Mouse (Mus musculus) thymus, adult 2 months (tissue): Measurements from ENCODE around the gene Cyp2c68. TPM values are rescaled to one million over a fixed set of nuclear protein-coding genes. Genes with fewer than 3 reads are reported as not detected.
"Not testable (repeated sequence)": the region's sequence is repeated elsewhere in the genome, so short reads cannot be mapped to it uniquely, and the experiment has no call there.

Source experiments
- DNase-seq: peaks from one replicate; pipeline ENCODE4 v3.0.0; 2021
- H3K27ac ChIP-seq: fragments of 200-500 bp; 2 replicates; pipeline ENCODE4 v1.5.1; 2012; ENCODE audit warnings: low read length, control low read depth; ENCODE audit not compliant: control insufficient read depth, insufficient read depth
- H3K27me3 ChIP-seq: fragments of 200-500 bp; 2 replicates; pipeline ENCODE4 v1.6.1; 2012; ENCODE audit warnings: mild to moderate bottlenecking, low read length, moderate library complexity, mixed read lengths; ENCODE audit not compliant: control insufficient read depth, insufficient read depth
- H3K36me3 ChIP-seq: fragments of 200-500 bp; 2 replicates; pipeline ENCODE4 v1.6.1; 2012; ENCODE audit warnings: mild to moderate bottlenecking, low read length, moderate library complexity; ENCODE audit not compliant: control insufficient read depth, insufficient read depth
- H3K4me1 ChIP-seq: fragments of 200-500 bp; replicated peaks from 2 replicates; pipeline ENCODE4 v1.6.1; 2012; ENCODE audit warnings: low read length; ENCODE audit not compliant: control insufficient read depth, insufficient read depth
- H3K4me3 ChIP-seq: fragments of 200-500 bp; 2 replicates; pipeline ENCODE4 v1.5.1; 2012; ENCODE audit warnings: mild to moderate bottlenecking, low read length, control low read depth, moderate library complexity; ENCODE audit not compliant: control insufficient read depth, insufficient read depth
- CTCF ChIP-seq: fragments of 200-500 bp; IDR thresholded peaks from 2 replicates; pipeline ENCODE4 v1.5.1; 2012; ENCODE audit warnings: mild to moderate bottlenecking, control low read depth, low read length, moderate library complexity, borderline replicate concordance; ENCODE audit not compliant: control insufficient read depth, poor library complexity, insufficient read depth; ENCODE audit errors: extremely low read depth
- POLR2A ChIP-seq: fragments of 200-500 bp; IDR thresholded peaks from 2 replicates; pipeline ENCODE4 v1.6.1; 2012; ENCODE audit warnings: mild to moderate bottlenecking, low read length, control low read depth, moderate library complexity; ENCODE audit not compliant: control insufficient read depth, poor library complexity, insufficient read depth; ENCODE audit errors: extremely low read depth
- WGBS: fragments of 180-500 bp; shearing (Covaris S2); methylation state at CpG from one replicate; pipeline ENCODE4 v1.1.7; 2018; 5-methylcytosine and 5-hydroxymethylcytosine counted together
- polyA plus RNA-seq: library from polyadenylated mRNA; depleted of rRNA; stranded (reverse); fragments of >200 nt; gene quantifications from 2 replicates; pipeline ENCODE4 v1.2.3, GENCODE M21; 2012; rRNA removed

Gene Cyp2c68
- polyA plus RNA-seq = 0.36 TPM in 1 of 2 replicates, not detected in the other

GRCm38 (mm10) chr19:39740920-39741319 lies at the start of gene Cyp2c68:
Gene Cyp2c68, minus strand, starts transcription at chr19:39741054.
- no peak for TF ChIP-seq POLR2A
- TF ChIP-seq CTCF = no peak
- 92% methylated on average over 2 of the region's 2 CpGs for WGBS
- no peak within 1 kb of the TSS for H3K4me3 ChIP-seq
- no peak for DNase-seq
- H3K27me3 ChIP-seq = no peaks in the 10 kb centered on the region
- no peak within 1 kb of the TSS for H3K27ac ChIP-seq
- no peaks in the 10 kb centered on the region for H3K36me3 ChIP-seq
- H3K4me1 ChIP-seq = no peaks in the 10 kb centered on the region

GRCm38 (mm10) chr19:39785458-39785857 lies 44.6 kb upstream of the Cyp2c68 start:
- H3K4me3 ChIP-seq, H3K36me3 ChIP-seq, H3K27ac ChIP-seq, DNase-seq, H3K27me3 ChIP-seq, H3K4me1 ChIP-seq: not testable (repeated sequence)
- WGBS = 83% methylated on average over 2 of the region's 2 CpGs

- Histone ChIP-seq H3K4me1 (no peaks in the 10 kb centered on the region), H3K36me3 (no peaks in the 10 kb centered on the region), H3K27me3 (no peaks in the 10 kb centered on the region), H3K27ac (no peak overlapping the region), H3K4me3 (no peak overlapping the region)
- WGBS = 30% methylated on average over 1 of the region's 1 CpGs
- no peak for DNase-seq
- TF ChIP-seq CTCF (no peak), POLR2A (no peak)
These were observed 4.5 kb upstream of the Cyp2c68 start for GRCm38 (mm10) chr19:39745357-39745756.

GRCm38 (mm10) chr19:39744361-39744760 lies 3.5 kb upstream of the Cyp2c68 start:
- not testable (repeated sequence) for H3K27ac ChIP-seq
- 89% methylated on average over 1 of the region's 1 CpGs for WGBS

GRCm38 (mm10) chr19:39711116-39711515 lies 29.7 kb downstream of the Cyp2c68 start:
- not testable (repeated sequence) for H3K27me3 ChIP-seq, DNase-seq, H3K4me1 ChIP-seq, H3K36me3 ChIP-seq, H3K4me3 ChIP-seq, H3K27ac ChIP-seq
- 86% methylated on average over 2 of the region's 2 CpGs for WGBS

More at GRCm38 (mm10) chr19:39744361-39744760, 3.5 kb upstream of the Cyp2c68 start:
- not testable (repeated sequence) for H3K27me3 ChIP-seq, H3K4me3 ChIP-seq, DNase-seq, H3K36me3 ChIP-seq, H3K4me1 ChIP-seq

- not testable (repeated sequence) for H3K27ac ChIP-seq, H3K27me3 ChIP-seq, H3K36me3 ChIP-seq, H3K4me3 ChIP-seq, DNase-seq, H3K4me1 ChIP-seq
These were observed 75.2 kb downstream of the Cyp2c68 start for GRCm38 (mm10) chr19:39665650-39666049.

GRCm38 (mm10) chr19:39652381-39652780 lies 88.5 kb downstream of the Cyp2c68 start:
- H3K4me1 ChIP-seq = no peaks in the 10 kb centered on the region
- no peaks in the 10 kb centered on the region for H3K36me3 ChIP-seq
- no peaks in the 10 kb centered on the region for H3K27me3 ChIP-seq
- H3K4me3 ChIP-seq = no peak overlapping the region
- TF ChIP-seq POLR2A (no peak), CTCF (no peak)
- no peak overlapping the region for H3K27ac ChIP-seq
- 52% methylated on average over 1 of the region's 1 CpGs for WGBS
- no peak for DNase-seq

- no peaks in the 10 kb centered on the region for H3K27me3 ChIP-seq
- no peak within 1 kb of the TSS for H3K4me3 ChIP-seq
- H3K27ac ChIP-seq = no peak within 1 kb of the TSS
- H3K4me1 ChIP-seq = no peaks in the 10 kb centered on the region
- TF ChIP-seq POLR2A (no peak), CTCF (no peak)
- no peak for DNase-seq
- WGBS = 98% methylated on average over 1 of the region's 1 CpGs
- H3K36me3 ChIP-seq = no peaks in the 10 kb centered on the region
These were observed 91.9 kb downstream of the Cyp2c68 start, which contains the start of gene Cyp2c67 for GRCm38 (mm10) chr19:39648938-39649337. Gene Cyp2c67, minus strand, starts transcription at chr19:39649051.
